Mouse (Mus musculus) heart, postnatal 0 days (tissue): ENCODE data around the gene Ocln. TPM values are rescaled to one million over a fixed set of nuclear protein-coding genes. Genes with fewer than 3 reads are reported as not detected.
"Not testable (repeated sequence)": the region's sequence is repeated elsewhere in the genome, so short reads cannot be mapped to it uniquely, and the experiment has no call there.

Experiments
- ATAC-seq: fragments of 200-750 bp; cut with Nextera tagmentation; 2 replicates; pipeline ENCODE4 v1.8.0; 2017; ENCODE audit warnings: low read depth, moderate number of reproducible peaks, moderate library complexity; ENCODE audit not compliant: insufficient read depth
- DNase-seq: peaks from one replicate; pipeline ENCODE4 v3.0.0-alpha.2; 2016; ENCODE audit warnings: low spot score
- H3K27ac ChIP-seq: fragments of 300-500 bp; sonication (generic); 2 replicates; pipeline ENCODE4 v1.5.1; 2014; ENCODE audit warnings: low read depth, mild to moderate bottlenecking
- H3K27me3 ChIP-seq: fragments of 300-500 bp; sonication (generic); 2 replicates; pipeline ENCODE4 v1.6.1; 2014; ENCODE audit warnings: low read length, mixed read lengths; ENCODE audit not compliant: control insufficient read depth, insufficient read depth
- H3K36me3 ChIP-seq: fragments of 300-500 bp; sonication (generic); replicated peaks from 2 replicates; pipeline ENCODE4 v1.6.1; 2014; ENCODE audit warnings: low read length, mixed read lengths; ENCODE audit not compliant: control insufficient read depth, insufficient read depth
- H3K4me1 ChIP-seq: fragments of 300-500 bp; sonication (generic); 2 replicates; pipeline ENCODE4 v1.6.1; 2014; ENCODE audit warnings: antibody characterized with exemption; ENCODE audit not compliant: control insufficient read depth, insufficient read depth
- H3K4me2 ChIP-seq: fragments of 300-500 bp; sonication (generic); 2 replicates; pipeline ENCODE4 v1.6.1; 2014; ENCODE audit warnings: low read depth, mild to moderate bottlenecking, low read length, moderate library complexity
- H3K4me3 ChIP-seq: fragments of 300-500 bp; sonication (generic); 2 replicates; pipeline ENCODE4 v1.5.1; 2014; ENCODE audit warnings: low read depth, low read length
- H3K9ac ChIP-seq: fragments of 300-500 bp; sonication (generic); replicated peaks from 2 replicates; pipeline ENCODE4 v1.6.1; 2014; ENCODE audit warnings: low read depth, low read length, mixed read lengths
- H3K9me3 ChIP-seq: fragments of 300-500 bp; sonication (generic); replicated peaks from 2 replicates; pipeline ENCODE4 v1.6.1; 2016; ENCODE audit warnings: low read length; ENCODE audit not compliant: control insufficient read depth
- CTCF ChIP-seq: IDR thresholded peaks from 2 replicates; pipeline ENCODE4 v1.5.1; 2016; ENCODE audit warnings: antibody characterized with exemption, control low read depth, low read depth
- EP300 ChIP-seq: IDR thresholded peaks from 2 replicates; pipeline ENCODE4 v1.6.1; 2016; ENCODE audit warnings: antibody characterized with exemption, low read depth
- WGBS: fragments of 180-500 bp; shearing (Covaris S2); extraction: QIAGEN DNeasy Blood & Tissue Kit; methylation state at CpG from one replicate; pipeline ENCODE4 v1.1.7; 2014; 5-methylcytosine and 5-hydroxymethylcytosine counted together
- polyA plus RNA-seq: library from polyadenylated mRNA; unstranded; fragments of >200 nt; fragmentation: Nextera tagmentation; extraction: Ambion mirVana; gene quantifications from 2 replicates; pipeline ENCODE4 v1.2.1, GENCODE M21; 2015
- total RNA-seq: library from RNA; depleted of rRNA; stranded (reverse); fragments of >200 nt; gene quantifications from 2 replicates; pipeline ENCODE4 v1.2.3, GENCODE M21; 2014; ENCODE audit warnings: low replicate concordance

Gene Ocln
- total and polyA plus RNA-seq, 2 experiments from 2014 or later: 1.7 to 2.0 TPM

GRCm38 (mm10) chr13:100511146-100511859 is 41.2 kb downstream of the Ocln start:
- H3K36me3 ChIP-seq: no peaks in the 10 kb centered on the region
- H3K4me1 ChIP-seq: no peaks in the 10 kb centered on the region
- H3K27ac ChIP-seq: no peak overlapping the region
- DNase-seq (no peak), ATAC-seq (no peak)
- H3K4me3 ChIP-seq: no peak overlapping the region
- no peak overlapping the region for H3K9ac ChIP-seq
- H3K27me3 ChIP-seq: no peaks in the 10 kb centered on the region
- no peak overlapping the region for H3K4me2 ChIP-seq
- 59% methylated on average over 7 of the region's 7 CpGs for WGBS
- TF ChIP-seq CTCF: no peak
- no peak for TF ChIP-seq EP300
- H3K9me3 ChIP-seq: no peaks in the 10 kb centered on the region

GRCm38 (mm10) chr13:100499625-100500024 is 52.9 kb downstream of the Ocln start:
- not testable (repeated sequence) for H3K27ac ChIP-seq, ATAC-seq, H3K9ac ChIP-seq, H3K36me3 ChIP-seq, H3K9me3 ChIP-seq, H3K27me3 ChIP-seq, H3K4me3 ChIP-seq, DNase-seq, H3K4me1 ChIP-seq, H3K4me2 ChIP-seq

GRCm38 (mm10) chr13:100495337-100495736 is 57.2 kb downstream of the Ocln start:
- H3K27me3 ChIP-seq: no peaks in the 10 kb centered on the region

DNA sequence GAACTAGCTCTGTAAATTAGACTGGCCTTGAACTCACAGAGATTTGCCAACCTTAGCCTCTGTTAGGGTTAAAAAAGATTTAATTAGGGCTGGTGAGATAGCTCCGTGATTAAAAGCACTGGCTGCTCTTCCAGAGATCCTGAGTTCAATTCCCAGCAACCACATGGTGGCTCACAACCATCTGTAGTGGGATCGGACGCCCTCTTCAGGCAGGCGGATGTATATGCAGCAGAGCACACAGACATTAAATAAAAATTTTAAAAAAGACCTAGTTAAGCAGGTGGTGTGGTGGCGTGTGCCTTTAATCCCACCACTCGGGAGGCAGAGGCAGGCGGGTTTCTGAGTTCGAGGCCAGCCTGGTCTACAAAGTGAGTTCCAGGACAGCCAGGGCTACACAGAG is 58.1 kb downstream of the Ocln start:
- not testable (repeated sequence) for H3K4me3 ChIP-seq, H3K27me3 ChIP-seq, H3K9me3 ChIP-seq, H3K4me2 ChIP-seq, ATAC-seq, DNase-seq, H3K4me1 ChIP-seq, H3K36me3 ChIP-seq, H3K9ac ChIP-seq, H3K27ac ChIP-seq
- WGBS: 54% methylated on average over 8 of the region's 8 CpGs

More at GRCm38 (mm10) chr13:100495337-100495736, 57.2 kb downstream of the Ocln start:
- H3K27ac ChIP-seq: no peak overlapping the region
- H3K9ac ChIP-seq: no peak overlapping the region
- H3K4me2 ChIP-seq: no peak overlapping the region
- no peaks in the 10 kb centered on the region for H3K9me3 ChIP-seq
- 39% methylated on average over 4 of the region's 4 CpGs for WGBS
- no peaks in the 10 kb centered on the region for H3K36me3 ChIP-seq
- DNase-seq: no peak
- H3K4me3 ChIP-seq: no peak overlapping the region
- peak; percentile 21; the same call in 1 of the 2 replicates for ATAC-seq
- peaks cover 5% of the 10 kb centered on the region for H3K4me1 ChIP-seq
- TF ChIP-seq CTCF (no peak), EP300 (no peak)

GRCm38 (mm10) chr13:100493313-100493712 is 59.2 kb downstream of the Ocln start:
- H3K27me3 ChIP-seq: no peaks in the 10 kb centered on the region
- no peaks in the 10 kb centered on the region for H3K9me3 ChIP-seq
- H3K4me2 ChIP-seq: no peak overlapping the region
- no peak overlapping the region for H3K9ac ChIP-seq
- WGBS: 62% methylated on average over 8 of the region's 8 CpGs
- DNase-seq (no peak), ATAC-seq (no peak; the same call in 1 of the 2 replicates)
- H3K4me1 ChIP-seq: peaks cover 5% of the 10 kb centered on the region
- H3K36me3 ChIP-seq: peaks cover 10% of the 10 kb centered on the region
- no peak for TF ChIP-seq EP300
- no peak for TF ChIP-seq CTCF
- H3K4me3 ChIP-seq: no peak overlapping the region
- no peak overlapping the region for H3K27ac ChIP-seq

DNA sequence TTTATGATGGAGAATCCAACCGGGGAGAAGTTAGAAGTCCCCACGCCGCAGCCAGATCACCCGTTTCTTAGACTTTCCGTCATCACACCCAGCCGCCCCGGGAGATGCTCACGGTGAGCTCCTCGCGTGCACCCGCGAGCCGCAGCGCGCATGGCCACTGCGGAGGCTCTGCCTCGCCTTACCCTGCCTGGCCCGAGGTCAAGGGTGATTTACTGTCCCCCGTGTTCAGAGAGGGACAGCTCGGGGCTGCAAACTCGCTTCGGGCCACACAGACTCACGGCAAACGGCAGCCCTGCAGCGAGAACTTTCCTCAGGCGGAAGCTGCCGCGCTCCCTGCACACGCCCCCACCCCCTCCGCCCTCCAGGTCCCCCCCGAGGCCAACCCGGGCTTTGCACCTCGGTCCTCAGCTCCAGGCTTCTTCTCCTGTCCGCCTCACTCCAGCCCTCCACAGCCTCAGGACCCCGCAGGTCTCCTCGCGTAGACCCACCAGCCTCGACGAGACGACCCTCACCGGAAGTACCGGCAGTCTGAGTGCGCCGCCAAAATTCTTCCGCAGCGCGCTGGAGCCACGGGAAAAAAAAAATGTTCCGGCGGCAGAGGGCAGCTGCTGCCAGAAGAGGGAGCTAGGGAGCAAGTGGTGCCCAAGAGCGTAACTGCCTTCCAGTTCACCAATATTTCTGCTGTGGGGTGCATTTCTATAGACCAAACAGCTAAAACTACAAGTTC is 60.3 kb downstream of the Ocln start, which contains the start of gene Gtf2h2:
Gene Gtf2h2, minus strand, starts transcription at position 519 of the 727 bp plus-strand sequence.
- Histone ChIP-seq H3K27ac (peak within 1 kb of the TSS; percentile 78), H3K9me3 (no peaks in the 10 kb centered on the region), H3K9ac (peak within 1 kb of the TSS; percentile 76), H3K4me1 (peaks cover 5% of the 10 kb centered on the region), H3K36me3 (peaks cover 20% of the 10 kb centered on the region), H3K4me2 (peak within 1 kb of the TSS; percentile 68), H3K4me3 (peak within 1 kb of the TSS; percentile 91), H3K27me3 (no peaks in the 10 kb centered on the region)
- DNase-seq (peak; percentile 72), ATAC-seq (peak; percentile 85)
- WGBS: under 1% methylated on average over 51 of the region's 51 CpGs
- TF ChIP-seq EP300 (no peak), CTCF (peak; percentile 95)
